Mouse (Mus musculus): ENCODE measurements around the gene Ccl5. TPM values are rescaled to one million over a fixed set of nuclear protein-coding genes. Genes with fewer than 3 reads are reported as not detected.

Ccl5 gene
- total RNA-seq, 4 experiments from 2014 or later, result 0.68 to 0.93 TPM; not detected in 2

DNA sequence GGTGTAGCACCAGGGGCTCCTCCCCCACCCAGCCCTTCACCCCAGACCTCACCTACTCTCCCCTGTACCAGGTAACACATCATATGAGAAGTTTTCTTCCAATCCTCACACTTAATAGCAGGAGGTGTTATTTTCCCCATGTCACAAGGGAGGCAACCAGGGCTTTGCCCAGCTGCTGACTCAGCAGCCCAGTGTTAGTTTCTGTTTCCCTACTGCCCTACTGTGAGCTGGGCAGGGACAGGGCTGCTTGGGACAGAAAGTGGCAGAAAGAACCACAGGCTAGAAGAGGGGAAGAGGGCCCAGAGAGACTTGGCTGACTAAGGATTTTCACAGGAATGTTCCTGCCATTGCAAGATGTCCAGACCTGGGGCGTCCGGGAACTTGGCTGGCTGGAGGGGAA is 10.6 kb upstream of the Ccl5 start:
- DNase-seq (ENCODE audit: low spot score in 2 of 2), result no peak

DNA sequence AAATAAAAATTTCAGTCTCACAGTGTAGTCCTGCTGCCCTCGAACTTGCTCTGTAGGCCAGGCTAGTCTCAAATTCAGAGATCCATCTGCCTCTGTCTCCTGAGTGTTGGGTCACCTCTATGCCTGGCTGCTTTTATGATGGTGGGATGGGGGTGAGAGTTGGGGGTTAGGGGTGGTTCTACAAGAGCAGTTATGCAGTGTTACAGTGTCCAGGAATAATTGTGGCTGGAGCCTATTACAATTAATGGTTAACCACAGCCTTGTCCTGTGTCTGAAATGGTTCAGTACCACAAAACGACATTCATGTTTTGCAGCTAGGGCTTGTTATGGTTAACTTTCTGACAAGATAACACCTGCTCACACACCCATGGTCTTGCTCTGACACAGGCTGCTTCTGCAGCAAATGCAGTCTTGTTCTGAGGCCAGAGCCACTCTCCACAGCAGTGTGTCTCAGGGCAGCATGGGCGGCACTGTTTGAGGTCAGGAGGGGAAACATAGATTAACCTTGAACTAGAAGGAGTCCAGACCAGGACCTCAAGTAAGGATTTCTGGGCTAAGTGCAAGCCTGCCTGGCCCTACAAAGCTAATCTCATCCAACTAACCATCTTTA is 8.5 kb upstream of the Ccl5 start:
- DNase-seq (ENCODE audit: low spot score in 2 of 2), result no peak

DNA sequence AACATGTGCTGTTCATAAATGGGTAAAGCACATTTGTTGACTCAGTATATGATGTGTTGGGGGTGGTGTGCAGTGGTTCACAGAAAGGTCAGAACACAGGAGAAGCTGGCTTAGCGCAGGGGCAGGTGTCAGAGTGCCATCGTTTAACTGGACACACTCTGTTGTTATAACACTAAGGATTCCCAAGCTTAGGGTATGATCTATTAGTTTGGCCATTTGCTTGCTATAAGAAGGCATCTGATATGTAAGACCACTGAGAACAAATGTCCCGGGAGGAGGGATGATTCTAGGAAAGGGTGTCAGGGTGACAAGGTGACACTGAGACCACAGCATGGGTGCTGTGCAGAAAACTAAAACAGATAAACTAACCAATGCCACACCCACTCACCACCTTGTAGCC is 6.5 kb upstream of the Ccl5 start:
- no peak for DNase-seq (ENCODE audit: low spot score in 2 of 2)

DNA sequence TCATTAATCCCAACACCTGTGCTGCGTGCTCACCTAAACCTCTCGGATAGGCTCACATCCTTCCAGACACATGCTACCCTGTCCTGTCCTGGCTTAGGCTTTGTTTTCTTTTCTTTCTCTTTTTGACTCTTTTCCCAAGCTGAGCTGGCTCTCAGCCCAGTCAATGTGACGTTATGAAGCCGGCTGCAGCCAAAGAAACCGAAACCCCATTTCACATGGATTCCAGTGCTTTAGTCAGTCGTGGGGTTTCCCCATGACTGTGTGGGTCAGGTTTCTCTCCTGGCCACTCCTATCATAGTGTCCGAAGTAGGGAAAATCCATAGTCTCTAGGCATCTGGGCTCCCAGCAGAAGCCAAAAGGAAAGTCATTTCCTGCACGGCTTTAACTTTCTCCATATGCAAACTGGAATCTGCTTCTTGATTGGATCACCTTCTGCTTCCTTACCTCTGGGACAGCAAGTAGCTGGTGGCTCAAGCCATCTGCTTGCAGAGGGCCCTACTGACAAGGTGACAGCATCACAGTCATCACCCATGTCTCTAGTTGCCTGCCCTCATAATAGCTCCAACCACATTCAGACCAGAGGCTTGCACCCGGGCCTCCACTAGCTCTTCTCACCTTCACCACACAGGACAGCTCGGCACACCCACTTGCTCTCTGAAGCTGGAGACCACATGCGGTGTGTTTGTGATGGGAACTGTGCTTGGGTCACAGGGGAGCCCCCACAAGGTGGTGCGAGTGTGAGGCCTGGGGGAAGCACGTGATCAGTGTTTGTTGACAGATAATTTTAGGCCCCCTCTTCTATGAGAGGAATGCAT is 4.5 kb upstream of the Ccl5 start:
- DNase-seq (ENCODE audit: low spot score in 2 of 2), result peak; percentile 43 to 72

DNA sequence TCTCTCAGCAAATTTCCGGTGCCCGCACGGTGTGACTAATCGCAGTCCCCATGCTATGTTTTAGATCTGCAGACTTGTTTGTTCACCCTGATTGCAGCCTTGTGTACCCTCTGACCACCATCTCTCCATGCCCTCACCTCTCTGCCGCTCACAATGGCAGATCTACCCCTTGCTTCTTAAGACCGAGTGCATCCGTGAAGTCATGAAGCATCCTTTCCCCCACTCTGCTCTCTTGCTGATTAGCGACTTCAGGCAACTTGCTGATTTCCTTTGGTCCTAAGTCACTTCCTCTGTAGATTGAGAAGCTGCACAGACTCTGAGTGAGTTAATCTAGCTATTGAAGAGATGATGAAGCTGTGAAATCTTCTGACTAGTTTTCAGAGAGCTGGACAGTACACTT is 3.8 kb upstream of the Ccl5 start:
- DNase-seq (ENCODE audit: low spot score in 2 of 2), result no peak

DNA sequence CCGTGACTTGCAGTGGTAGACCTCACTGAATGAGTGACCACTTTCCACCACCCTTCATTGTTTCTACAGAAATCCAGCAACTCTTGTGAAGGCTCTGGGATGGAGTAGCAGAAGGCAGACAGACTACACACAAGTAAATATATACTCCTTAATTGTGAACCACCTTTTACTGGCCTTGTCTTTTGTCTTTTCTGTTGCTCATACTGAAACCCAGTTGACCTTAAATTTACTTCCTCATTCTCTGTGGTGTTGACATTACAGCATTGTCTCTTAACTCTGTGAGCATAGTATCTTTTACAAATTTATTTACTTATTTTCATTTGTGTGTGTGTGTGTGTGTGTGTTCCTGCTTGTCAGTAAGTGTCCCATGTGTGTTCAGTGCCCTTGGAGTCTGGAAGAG is 2.9 kb upstream of the Ccl5 start:
- DNase-seq (ENCODE audit: low spot score in 2 of 2), result no peak

DNA sequence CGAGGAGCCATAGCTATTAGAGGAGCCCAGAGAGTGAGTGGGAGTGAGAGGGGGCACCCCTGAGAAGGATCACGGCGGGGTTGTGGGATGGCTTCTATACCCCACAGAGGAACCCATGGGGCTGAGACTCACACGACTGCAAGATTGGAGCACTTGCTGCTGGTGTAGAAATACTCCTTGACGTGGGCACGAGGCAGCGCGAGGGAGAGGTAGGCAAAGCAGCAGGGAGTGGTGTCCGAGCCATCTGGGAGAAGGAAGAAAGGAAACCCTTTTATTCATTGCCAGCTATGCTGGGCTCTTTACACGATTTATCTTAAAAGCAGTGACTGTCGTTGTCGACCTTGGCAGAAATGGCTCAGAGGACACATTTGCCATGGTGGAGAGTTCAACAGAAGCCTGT is 1.3 kb downstream of the Ccl5 start:
- no peak for DNase-seq (ENCODE audit: low spot score in 2 of 2)

DNA sequence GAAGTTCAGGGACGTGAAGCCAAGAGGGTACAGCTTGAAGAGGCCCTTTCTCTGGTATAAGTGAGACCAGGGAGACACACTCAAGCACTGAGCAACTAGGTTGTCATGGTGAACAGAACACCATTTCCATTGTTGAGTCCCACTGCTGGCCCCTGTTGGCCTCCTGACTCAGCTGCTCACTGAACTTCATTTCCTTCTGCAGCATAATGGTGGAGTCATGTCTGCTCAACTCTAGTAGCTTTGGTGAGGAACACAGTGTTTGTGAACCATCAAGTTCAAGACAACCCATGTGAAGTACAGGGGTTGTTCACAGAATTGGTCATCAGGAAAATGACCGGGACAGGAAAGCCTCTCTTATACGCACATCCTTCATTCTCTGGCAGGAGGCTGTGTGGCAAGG is 8.2 kb downstream of the Ccl5 start, which contains the start of gene Heatr9:
Gene Heatr9 (minus strand): TSS at position 101 of the 400 bp plus-strand sequence.
- no peak for DNase-seq (ENCODE audit: low spot score in 2 of 2)

DNA sequence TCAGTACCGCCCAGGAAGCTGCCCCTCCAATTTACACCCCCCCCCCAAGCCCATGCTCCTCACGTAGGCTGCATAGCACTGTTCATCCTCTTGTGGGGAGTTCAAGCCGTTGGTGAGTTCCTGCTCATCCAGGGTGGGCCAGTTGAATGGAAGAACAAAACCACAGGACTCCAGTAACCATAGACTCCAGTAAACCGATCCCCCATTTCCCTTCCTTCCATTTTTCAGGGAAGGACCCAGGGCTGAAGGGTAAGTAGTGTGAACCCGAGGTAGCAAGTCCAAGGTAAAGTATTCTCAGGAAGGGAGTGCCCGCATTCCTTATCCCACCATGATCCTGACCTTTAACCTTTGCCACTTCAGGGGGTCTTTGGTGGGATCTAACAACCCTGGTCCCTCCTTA is 11.9 kb downstream of the Ccl5 start:
- DNase-seq (ENCODE audit: low spot score in 2 of 2), result no peak

DNA sequence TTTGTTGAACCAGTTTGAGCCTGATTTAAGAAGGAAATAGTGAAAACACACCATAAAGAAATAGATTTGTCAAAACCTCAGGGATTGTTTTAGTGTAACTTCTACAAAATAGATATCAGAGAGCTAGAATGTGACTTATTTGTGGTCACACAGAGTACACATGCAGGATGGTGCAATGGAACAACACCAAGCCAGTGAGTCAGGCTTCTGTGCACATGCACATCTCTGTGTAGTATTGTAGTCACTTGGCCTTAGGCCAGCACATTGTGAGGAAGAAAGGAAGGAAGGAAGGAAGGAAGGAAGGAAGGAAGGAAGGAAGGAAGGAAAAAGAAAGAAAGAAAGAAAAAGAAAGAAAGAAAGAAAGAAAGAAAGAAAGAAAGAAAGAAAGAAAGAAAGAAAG is 13.2 kb downstream of the Ccl5 start:
- DNase-seq (ENCODE audit: low spot score in 2 of 2), result no peak

DNA sequence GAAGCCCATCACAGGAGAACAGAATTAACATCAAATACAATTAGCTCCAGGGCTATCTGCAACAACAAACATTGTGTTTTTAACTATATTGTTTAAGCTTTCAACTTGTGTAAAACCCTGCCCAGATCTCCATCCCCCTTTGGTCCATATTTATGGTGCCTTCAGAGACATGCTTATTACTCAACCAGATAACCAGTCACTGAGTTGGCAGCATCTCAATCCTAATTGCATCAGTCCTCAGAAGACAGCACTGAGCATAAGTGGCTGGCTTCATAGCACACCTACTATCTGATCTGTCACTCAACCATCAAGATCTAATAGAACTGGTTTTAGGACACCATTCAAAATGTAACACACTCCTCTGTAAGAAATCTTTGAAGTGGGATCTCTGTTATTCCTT is 20.8 kb downstream of the Ccl5 start:
- DNase-seq (ENCODE audit: low spot score in 2 of 2), result no peak

DNA sequence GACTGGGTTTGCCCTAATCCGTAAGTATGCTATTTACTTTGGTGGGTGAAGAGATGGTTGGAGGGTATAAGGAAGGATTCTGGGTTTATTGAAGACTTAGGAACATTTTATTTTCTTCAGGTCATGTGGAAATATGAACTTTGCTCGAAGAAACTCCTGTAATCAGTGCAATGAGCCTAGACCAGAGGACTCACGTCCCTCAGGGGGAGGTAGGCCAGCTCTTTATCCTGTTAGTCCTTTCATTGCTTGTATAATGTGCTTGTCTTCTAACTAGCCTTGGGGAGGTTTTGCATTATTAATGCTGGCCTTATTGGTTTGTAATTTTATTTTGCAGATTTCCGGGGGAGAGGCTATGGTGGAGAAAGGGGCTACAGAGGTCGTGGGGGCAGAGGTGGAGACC is 26.0 kb downstream of the Ccl5 start:
- no peak for DNase-seq (ENCODE audit: low spot score in 2 of 2)

DNA sequence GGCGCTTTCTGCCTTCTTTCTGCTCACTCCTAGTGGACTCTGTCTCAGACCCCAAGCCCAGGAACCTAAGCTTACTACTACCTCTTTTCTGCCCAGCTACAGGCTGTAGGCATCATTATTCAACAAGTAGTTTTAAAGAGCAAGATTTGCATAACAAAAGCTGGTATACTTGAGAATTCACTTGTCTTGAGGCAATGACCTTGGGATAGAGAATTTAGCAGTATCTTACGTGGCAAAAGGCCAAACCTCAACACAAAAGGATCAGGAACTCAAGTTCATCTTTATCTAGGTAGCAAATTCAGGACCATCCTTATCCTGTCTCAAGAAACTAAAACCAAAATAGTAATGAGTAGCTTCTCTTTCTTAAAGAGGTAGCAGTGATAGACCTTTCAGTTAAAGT is 34.7 kb downstream of the Ccl5 start:
- no peak for DNase-seq (ENCODE audit: low spot score in 2 of 2)

DNA sequence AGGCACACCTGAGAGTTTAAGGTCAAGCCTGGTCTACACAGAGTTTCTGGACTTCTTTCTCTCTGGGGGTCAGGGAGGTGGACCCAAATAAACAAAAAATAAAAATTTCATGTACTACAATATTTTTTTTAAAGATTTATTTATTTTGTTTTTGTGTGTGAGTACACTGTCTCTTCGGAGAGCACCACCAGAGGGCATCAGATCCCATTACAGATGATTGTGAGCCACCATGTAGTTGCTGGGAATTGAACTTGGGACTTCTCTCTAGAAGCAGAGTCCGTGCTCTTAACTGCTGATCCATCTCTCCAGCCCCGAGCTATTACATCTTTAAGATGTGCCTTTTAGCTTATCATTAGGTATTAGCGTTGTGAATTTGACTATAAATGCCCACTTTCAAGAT is 38.8 kb downstream of the Ccl5 start:
- no peak for DNase-seq (ENCODE audit: low spot score in 2 of 2)

Other genes with a start within 250 kb of the Ccl5 start
- gene Slfn14, start 243.8 kb downstream of the Ccl5 start, total RNA-seq (2022), result under 1 TPM in 1 of 4 experiments, not detected in 3; 0.09 TPM
- 100 to 1,000 TPM; 281 to 326 (median 296) TPM for gene Ap2b1, start 231.5 kb downstream of the Ccl5 start, total RNA-seq (2022)
- gene Pex12, start 227.9 kb downstream of the Ccl5 start, total RNA-seq (2022), result 10 to 100 TPM in 2 of 4 experiments, 1 to 10 TPM in 2; 8.8 to 15.2 (median 12.2) TPM
- gene Rasl10b, start 121.4 kb downstream of the Ccl5 start, total RNA-seq (2022), result 100 to 1,000 TPM; 202 to 211 (median 208) TPM
- gene Gas2l2, start 101.1 kb downstream of the Ccl5 start, total RNA-seq (2022), result under 1 TPM; 0.43 to 0.56 (median 0.48) TPM
- gene 1700020L24Rik, start 92.8 kb downstream of the Ccl5 start, total RNA-seq (2022), result under 1 TPM in 2 of 4 experiments, not detected in 2; 0.40 to 0.51 TPM
- gene Mmp28, start 67.4 kb downstream of the Ccl5 start, total RNA-seq (2022), result 1 to 10 TPM; 2.9 to 3.8 (median 3.7) TPM
- gene Taf15, start 57.4 kb downstream of the Ccl5 start, total RNA-seq (2022), result 10 to 100 TPM; 67.6 to 80.2 (median 69.6) TPM
- not detected for gene Heatr9, start 8.3 kb downstream of the Ccl5 start, total RNA-seq (2022)
- 1 to 10 TPM; 5.1 to 10.0 (median 7.7) TPM for gene Ccl9, start 48.1 kb upstream of the Ccl5 start, total RNA-seq (2022)
- 10 to 100 TPM in 2 of 4 experiments, 1 to 10 TPM in 1, under 1 TPM in 1; 0.43 to 51.7 (median 19.3) TPM for gene Ccl6, start 62.6 kb upstream of the Ccl5 start, total RNA-seq (2022)
- gene Rpl9-ps1, start 115.1 kb upstream of the Ccl5 start, total RNA-seq (2022), result not detected
- gene Ccl3, start 118.8 kb upstream of the Ccl5 start, total RNA-seq (2022), result 10 to 100 TPM in 2 of 4 experiments, under 1 TPM in 1, not detected in 1; 0.43 to 25.0 (median 17.2) TPM
- gene Ccl4, start 132.1 kb upstream of the Ccl5 start, total RNA-seq (2022), result 1 to 10 TPM in 2 of 4 experiments, not detected in 2; 3.1 to 7.1 TPM
- gene Wfdc17, start 173.5 kb upstream of the Ccl5 start, total RNA-seq (2022), result 1 to 10 TPM in 2 of 4 experiments, not detected in 2; 2.3 to 2.4 TPM
- gene Wfdc18, start 178.5 kb upstream of the Ccl5 start, total RNA-seq (2022), result not detected
- not detected for gene Wfdc21, start 216.4 kb upstream of the Ccl5 start, total RNA-seq (2022)
- gene Heatr6, start 223.2 kb upstream of the Ccl5 start, total RNA-seq (2022), result 10 to 100 TPM; 16.7 to 22.0 (median 19.9) TPM